Mouse (Mus musculus) layer of hippocampus, postnatal 10 days (tissue): ENCODE data around the gene Twist1. TPM values are rescaled to one million over a fixed set of nuclear protein-coding genes. Genes with fewer than 3 reads are reported as not detected.

Source experiments
- DNase-seq, 2 experiments: peaks; one replicate each; pipeline ENCODE4 v3.0.0; 2021; ENCODE audit warnings: low spot score in 2 of 2
- long read RNA-seq: library from polyadenylated mRNA; stranded (forward); transcript quantifications from one replicate; pipeline ENCODE4 v2.0.0, GENCODE M21; 2023
- total RNA-seq, 2 experiments: library from RNA; stranded (reverse); gene quantifications; 2 replicates each; pipeline ENCODE4 v1.2.3; 2021

The Twist1 gene
- 1 to 10 TPM in 1 of 2 experiments, under 1 TPM in 1; 0.94 to 1.7 TPM for total RNA-seq
- long read RNA-seq: 0 reads

GRCm38 (mm10) chr12:33957400-33958240 lies at the start of gene Twist1:
Gene Twist1, plus strand, starts transcription at chr12:33957671.
- DNase-seq: peak; percentile 25 to 26

- DNase-seq: no peak
Measured at GRCm38 (mm10) chr12:33926751-33927150, 30.7 kb upstream of the Twist1 start.

- no peak for DNase-seq
Measured at GRCm38 (mm10) chr12:33927334-33928098, 30.0 kb upstream of the Twist1 start.

- DNase-seq: no peak
Measured at GRCm38 (mm10) chr12:33928331-33929192, 28.9 kb upstream of the Twist1 start, which contains the start of gene Ferd3l. Gene Ferd3l, plus strand, starts transcription at chr12:33928425.

GRCm38 (mm10) chr12:33952843-33953242 lies 4.6 kb upstream of the Twist1 start:
- no peak for DNase-seq

GRCm38 (mm10) chr12:33954931-33955565 lies 2.4 kb upstream of the Twist1 start:
- no peak for DNase-seq

- peak; percentile 6 to 17 for DNase-seq
Measured at GRCm38 (mm10) chr12:33955606-33956295, 1.7 kb upstream of the Twist1 start.

GRCm38 (mm10) chr12:33956576-33957399 lies 683 bp upstream of the Twist1 start:
- no peak for DNase-seq

GRCm38 (mm10) chr12:33958241-33959194 lies 1.0 kb downstream of the Twist1 start:
- peak in 1 of 2 experiments; percentile 11 for DNase-seq

- no peak for DNase-seq
Measured at GRCm38 (mm10) chr12:33959206-33959605, 1.7 kb downstream of the Twist1 start.

- DNase-seq: no peak
Measured at GRCm38 (mm10) chr12:33959846-33960245, 2.4 kb downstream of the Twist1 start.

- DNase-seq: no peak
Measured at GRCm38 (mm10) chr12:33961013-33961412, 3.5 kb downstream of the Twist1 start.

- DNase-seq: peak in 1 of 2 experiments; percentile 11
Measured at GRCm38 (mm10) chr12:33962118-33962772, 4.8 kb downstream of the Twist1 start.

- DNase-seq: no peak
Measured at GRCm38 (mm10) chr12:33962773-33963130, 5.3 kb downstream of the Twist1 start.

GRCm38 (mm10) chr12:33963671-33964369 lies 6.3 kb downstream of the Twist1 start:
- no peak for DNase-seq

- no peak for DNase-seq
Measured at GRCm38 (mm10) chr12:33964427-33964826, 7.0 kb downstream of the Twist1 start.
